Mouse (Mus musculus) megakaryocyte, embryonic 14.5 days (primary cell): ENCODE data around the gene Pkig.

Experiments used
- FLI1 ChIP-seq: IDR thresholded peaks from 2 replicates; pipeline ENCODE4 v1.6.1; 2012; ENCODE audit warnings: low read length, inconsistent platforms, mixed read lengths
- GATA1 ChIP-seq: IDR thresholded peaks from 3 replicates; pipeline ENCODE4 v1.6.1; 2012; ENCODE audit warnings: mixed read lengths, low read length, inconsistent platforms, borderline replicate concordance

DNA sequence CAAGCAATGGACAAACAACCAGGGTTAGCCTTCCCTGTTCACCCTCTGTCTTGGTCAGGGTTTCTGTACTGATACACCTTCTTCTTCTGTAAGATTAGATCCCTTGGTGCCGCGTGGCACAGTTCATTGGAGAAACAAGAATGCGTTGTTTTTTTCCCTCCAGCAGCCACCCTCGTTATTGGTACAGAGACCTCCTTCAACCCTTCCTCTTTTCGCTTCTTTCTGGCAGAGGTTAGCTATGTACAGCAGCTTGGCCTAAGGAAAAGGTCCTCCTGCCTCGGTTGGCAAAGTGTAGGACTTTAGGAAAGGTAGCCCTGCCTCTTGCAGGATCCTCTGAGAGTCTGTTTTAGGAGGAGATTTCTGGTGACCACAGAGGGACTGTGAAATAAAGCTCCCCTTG is 102.4 kb downstream of the Pkig start:
- TF ChIP-seq GATA1: no peak
- TF ChIP-seq FLI1: no peak
